Mouse (Mus musculus): ENCODE measurements around the gene Fbxl17. TPM values are rescaled to one million over a fixed set of nuclear protein-coding genes. Genes with fewer than 3 reads are reported as not detected.

Fbxl17 gene
- polyA plus RNA-seq, 1 experiment = 4.1 TPM

GRCm38 (mm10) chr17:63095553-63095952, 404.3 kb downstream of the Fbxl17 start:
- no peak for TF ChIP-seq POLR2A (IDR thresholded peaks at IDR 0.05; ENCODE audit: control insufficient read depth, low read depth, low read length)
- TF ChIP-seq CTCF (IDR thresholded peaks at IDR 0.05; ENCODE audit: control insufficient read depth, insufficient read depth, insufficient replicate concordance, low read depth, low read length) = no peak
- no peaks in the 10 kb centered on the region for H3K4me1 ChIP-seq (ENCODE audit: control insufficient read depth, insufficient read depth, low read length)
- H3K36me3 ChIP-seq (ENCODE audit: control insufficient read depth, insufficient read depth, low read length) = no peaks in the 10 kb centered on the region
- no peak overlapping the region for H3K4me3 ChIP-seq (ENCODE audit: control insufficient read depth, low read depth, low read length)
- H3K27ac ChIP-seq (ENCODE audit: control insufficient read depth, insufficient read depth, low read depth, low read length) = no peak overlapping the region
- no peaks in the 10 kb centered on the region for H3K27me3 ChIP-seq (ENCODE audit: control insufficient read depth, insufficient read depth, low read length)

- no peak for TF ChIP-seq CTCF (IDR thresholded peaks at IDR 0.05; ENCODE audit: control insufficient read depth, insufficient read depth, insufficient replicate concordance, low read depth, low read length)
- no peak for TF ChIP-seq POLR2A (IDR thresholded peaks at IDR 0.05; ENCODE audit: control insufficient read depth, low read depth, low read length)
- Histone ChIP-seq H3K27me3 (ENCODE audit: control insufficient read depth, insufficient read depth, low read length) (no peaks in the 10 kb centered on the region), H3K27ac (ENCODE audit: control insufficient read depth, insufficient read depth, low read depth, low read length) (no peak overlapping the region), H3K4me1 (ENCODE audit: control insufficient read depth, insufficient read depth, low read length) (no peaks in the 10 kb centered on the region), H3K4me3 (ENCODE audit: control insufficient read depth, low read depth, low read length) (no peak overlapping the region), H3K36me3 (ENCODE audit: control insufficient read depth, insufficient read depth, low read length) (no peaks in the 10 kb centered on the region)
Measured at GRCm38 (mm10) chr17:63095017-63095416, 404.8 kb downstream of the Fbxl17 start.

- no peaks in the 10 kb centered on the region for H3K27me3 ChIP-seq (ENCODE audit: control insufficient read depth, insufficient read depth, low read length)
- no peaks in the 10 kb centered on the region for H3K4me1 ChIP-seq (ENCODE audit: control insufficient read depth, insufficient read depth, low read length)
- H3K4me3 ChIP-seq (ENCODE audit: control insufficient read depth, low read depth, low read length) = no peak overlapping the region
- TF ChIP-seq POLR2A (IDR thresholded peaks at IDR 0.05; ENCODE audit: control insufficient read depth, low read depth, low read length) = no peak
- no peak for TF ChIP-seq CTCF (IDR thresholded peaks at IDR 0.05; ENCODE audit: control insufficient read depth, insufficient read depth, insufficient replicate concordance, low read depth, low read length)
- no peaks in the 10 kb centered on the region for H3K36me3 ChIP-seq (ENCODE audit: control insufficient read depth, insufficient read depth, low read length)
- no peak overlapping the region for H3K27ac ChIP-seq (ENCODE audit: control insufficient read depth, insufficient read depth, low read depth, low read length)
Measured at GRCm38 (mm10) chr17:63093184-63093583, 406.6 kb downstream of the Fbxl17 start.

GRCm38 (mm10) chr17:63092774-63093173, 407.0 kb downstream of the Fbxl17 start:
- no peak for TF ChIP-seq CTCF (IDR thresholded peaks at IDR 0.05; ENCODE audit: control insufficient read depth, insufficient read depth, insufficient replicate concordance, low read depth, low read length)
- TF ChIP-seq POLR2A (IDR thresholded peaks at IDR 0.05; ENCODE audit: control insufficient read depth, low read depth, low read length) = no peak
- Histone ChIP-seq H3K27ac (ENCODE audit: control insufficient read depth, insufficient read depth, low read depth, low read length) (no peak overlapping the region), H3K4me1 (ENCODE audit: control insufficient read depth, insufficient read depth, low read length) (no peaks in the 10 kb centered on the region), H3K27me3 (ENCODE audit: control insufficient read depth, insufficient read depth, low read length) (no peaks in the 10 kb centered on the region), H3K36me3 (ENCODE audit: control insufficient read depth, insufficient read depth, low read length) (no peaks in the 10 kb centered on the region), H3K4me3 (ENCODE audit: control insufficient read depth, low read depth, low read length) (no peak overlapping the region)

GRCm38 (mm10) chr17:63090112-63090511, 409.7 kb downstream of the Fbxl17 start:
- Histone ChIP-seq H3K27me3 (ENCODE audit: control insufficient read depth, insufficient read depth, low read length) (no peaks in the 10 kb centered on the region), H3K36me3 (ENCODE audit: control insufficient read depth, insufficient read depth, low read length) (no peaks in the 10 kb centered on the region), H3K27ac (ENCODE audit: control insufficient read depth, insufficient read depth, low read depth, low read length) (no peak overlapping the region), H3K4me1 (ENCODE audit: control insufficient read depth, insufficient read depth, low read length) (no peaks in the 10 kb centered on the region), H3K4me3 (ENCODE audit: control insufficient read depth, low read depth, low read length) (no peak overlapping the region)
- TF ChIP-seq CTCF (IDR thresholded peaks at IDR 0.05; ENCODE audit: control insufficient read depth, insufficient read depth, insufficient replicate concordance, low read depth, low read length) (no peak), POLR2A (IDR thresholded peaks at IDR 0.05; ENCODE audit: control insufficient read depth, low read depth, low read length) (no peak)

- no peak for TF ChIP-seq CTCF (IDR thresholded peaks at IDR 0.05; ENCODE audit: control insufficient read depth, insufficient read depth, insufficient replicate concordance, low read depth, low read length)
- TF ChIP-seq POLR2A (IDR thresholded peaks at IDR 0.05; ENCODE audit: control insufficient read depth, low read depth, low read length) = no peak
- Histone ChIP-seq H3K36me3 (ENCODE audit: control insufficient read depth, insufficient read depth, low read length) (no peaks in the 10 kb centered on the region), H3K4me1 (ENCODE audit: control insufficient read depth, insufficient read depth, low read length) (no peaks in the 10 kb centered on the region), H3K27me3 (ENCODE audit: control insufficient read depth, insufficient read depth, low read length) (no peaks in the 10 kb centered on the region), H3K4me3 (ENCODE audit: control insufficient read depth, low read depth, low read length) (no peak overlapping the region), H3K27ac (ENCODE audit: control insufficient read depth, insufficient read depth, low read depth, low read length) (no peak overlapping the region)
Measured at GRCm38 (mm10) chr17:63087265-63087664, 412.6 kb downstream of the Fbxl17 start.

- Histone ChIP-seq H3K4me1 (ENCODE audit: control insufficient read depth, insufficient read depth, low read length) (no peaks in the 10 kb centered on the region), H3K27ac (ENCODE audit: control insufficient read depth, insufficient read depth, low read depth, low read length) (no peak overlapping the region), H3K27me3 (ENCODE audit: control insufficient read depth, insufficient read depth, low read length) (no peaks in the 10 kb centered on the region), H3K36me3 (ENCODE audit: control insufficient read depth, insufficient read depth, low read length) (no peaks in the 10 kb centered on the region), H3K4me3 (ENCODE audit: control insufficient read depth, low read depth, low read length) (no peak overlapping the region)
- no peak for TF ChIP-seq CTCF (IDR thresholded peaks at IDR 0.05; ENCODE audit: control insufficient read depth, insufficient read depth, insufficient replicate concordance, low read depth, low read length)
- no peak for TF ChIP-seq POLR2A (IDR thresholded peaks at IDR 0.05; ENCODE audit: control insufficient read depth, low read depth, low read length)
Measured at GRCm38 (mm10) chr17:63086526-63086925, 413.3 kb downstream of the Fbxl17 start.

- Histone ChIP-seq H3K4me1 (ENCODE audit: control insufficient read depth, insufficient read depth, low read length) (no peaks in the 10 kb centered on the region), H3K4me3 (ENCODE audit: control insufficient read depth, low read depth, low read length) (no peak overlapping the region), H3K36me3 (ENCODE audit: control insufficient read depth, insufficient read depth, low read length) (no peaks in the 10 kb centered on the region), H3K27me3 (ENCODE audit: control insufficient read depth, insufficient read depth, low read length) (no peaks in the 10 kb centered on the region), H3K27ac (ENCODE audit: control insufficient read depth, insufficient read depth, low read depth, low read length) (no peak overlapping the region)
- TF ChIP-seq CTCF (IDR thresholded peaks at IDR 0.05; ENCODE audit: control insufficient read depth, insufficient read depth, insufficient replicate concordance, low read depth, low read length) = no peak
- TF ChIP-seq POLR2A (IDR thresholded peaks at IDR 0.05; ENCODE audit: control insufficient read depth, low read depth, low read length) = no peak
Measured at GRCm38 (mm10) chr17:63085227-63085626, 414.6 kb downstream of the Fbxl17 start.
